Mouse (Mus musculus) kidney, embryonic 15.5 days (tissue): ENCODE measurements at regions not wholly inside any gene's neighbourhood (a gene's known extent, or its start where the extent isn't known, plus 50 kb on each side); places are given as distances from the start of the nearest gene placed in this dataset.

Experiments
- ATAC-seq: fragments of 200-750 bp; cut with Nextera tagmentation; replicated peaks from 2 replicates; pipeline ENCODE4 v1.8.0; 2017; ENCODE audit warnings: moderate TSS enrichment; ENCODE audit not compliant: low FRiP score
- H3K27ac ChIP-seq: fragments of 300-500 bp; sonication (generic); 2 replicates; pipeline ENCODE4 v1.5.1; 2015; ENCODE audit warnings: mild to moderate bottlenecking, inconsistent platforms
- H3K27me3 ChIP-seq: fragments of 300-500 bp; sonication (generic); 2 replicates; pipeline ENCODE4 v1.6.1; 2015; ENCODE audit warnings: inconsistent platforms
- H3K36me3 ChIP-seq: fragments of 300-500 bp; sonication (generic); 2 replicates; pipeline ENCODE4 v1.6.1; 2015; ENCODE audit warnings: inconsistent platforms
- H3K4me1 ChIP-seq: fragments of 300-500 bp; sonication (generic); 2 replicates; pipeline ENCODE4 v1.6.1; 2015; ENCODE audit warnings: inconsistent platforms
- H3K4me2 ChIP-seq: fragments of 300-500 bp; sonication (generic); 2 replicates; pipeline ENCODE4 v1.6.1; 2015; ENCODE audit warnings: moderate library complexity, mild to moderate bottlenecking, inconsistent platforms
- H3K4me3 ChIP-seq: fragments of 300-500 bp; sonication (generic); replicated peaks from 2 replicates; pipeline ENCODE4 v1.5.1; 2015; ENCODE audit warnings: mild to moderate bottlenecking, inconsistent platforms
- H3K9ac ChIP-seq: fragments of 300-500 bp; sonication (generic); 2 replicates; pipeline ENCODE4 v1.6.1; 2015; ENCODE audit warnings: mild to moderate bottlenecking, inconsistent platforms
- H3K9me3 ChIP-seq: fragments of 300-500 bp; sonication (generic); replicated peaks from 2 replicates; pipeline ENCODE4 v1.6.1; 2016; ENCODE audit warnings: inconsistent platforms
- WGBS: fragments of 180-500 bp; shearing (Covaris S2); methylation state at CpG from one replicate; pipeline ENCODE4 v1.1.7; 2015; ENCODE audit warnings: mixed read lengths; 5-methylcytosine and 5-hydroxymethylcytosine counted together

DNA sequence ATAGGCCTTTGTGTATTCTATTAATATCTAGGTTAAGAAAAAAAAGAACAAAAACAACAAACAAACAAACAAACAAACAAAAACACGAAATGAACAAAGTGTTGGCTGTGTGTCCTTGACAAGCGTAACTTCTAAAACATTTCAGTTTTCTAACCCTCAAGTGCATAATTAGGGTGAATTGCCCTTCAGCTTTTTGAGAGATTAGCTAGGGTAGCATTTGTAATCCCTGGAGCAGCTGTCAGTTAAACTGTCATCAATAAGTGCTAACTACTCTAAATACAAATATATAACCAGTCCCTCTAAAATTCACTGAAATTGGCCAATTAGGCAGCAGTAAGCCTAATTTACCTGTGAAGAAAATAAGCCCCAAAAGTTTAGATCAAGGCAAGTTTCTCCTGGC is 467.6 kb downstream of the Gabrg2 start:
- no peak for ATAC-seq
- H3K9ac ChIP-seq = no peak overlapping the region
- no peaks in the 10 kb centered on the region for H3K27me3 ChIP-seq
- no peaks in the 10 kb centered on the region for H3K9me3 ChIP-seq
- no peak overlapping the region for H3K27ac ChIP-seq
- no peaks in the 10 kb centered on the region for H3K36me3 ChIP-seq
- no peak overlapping the region for H3K4me2 ChIP-seq
- WGBS = 81% methylated on average over 2 of the region's 2 CpGs
- no peaks in the 10 kb centered on the region for H3K4me1 ChIP-seq
- H3K4me3 ChIP-seq = no peak overlapping the region

DNA sequence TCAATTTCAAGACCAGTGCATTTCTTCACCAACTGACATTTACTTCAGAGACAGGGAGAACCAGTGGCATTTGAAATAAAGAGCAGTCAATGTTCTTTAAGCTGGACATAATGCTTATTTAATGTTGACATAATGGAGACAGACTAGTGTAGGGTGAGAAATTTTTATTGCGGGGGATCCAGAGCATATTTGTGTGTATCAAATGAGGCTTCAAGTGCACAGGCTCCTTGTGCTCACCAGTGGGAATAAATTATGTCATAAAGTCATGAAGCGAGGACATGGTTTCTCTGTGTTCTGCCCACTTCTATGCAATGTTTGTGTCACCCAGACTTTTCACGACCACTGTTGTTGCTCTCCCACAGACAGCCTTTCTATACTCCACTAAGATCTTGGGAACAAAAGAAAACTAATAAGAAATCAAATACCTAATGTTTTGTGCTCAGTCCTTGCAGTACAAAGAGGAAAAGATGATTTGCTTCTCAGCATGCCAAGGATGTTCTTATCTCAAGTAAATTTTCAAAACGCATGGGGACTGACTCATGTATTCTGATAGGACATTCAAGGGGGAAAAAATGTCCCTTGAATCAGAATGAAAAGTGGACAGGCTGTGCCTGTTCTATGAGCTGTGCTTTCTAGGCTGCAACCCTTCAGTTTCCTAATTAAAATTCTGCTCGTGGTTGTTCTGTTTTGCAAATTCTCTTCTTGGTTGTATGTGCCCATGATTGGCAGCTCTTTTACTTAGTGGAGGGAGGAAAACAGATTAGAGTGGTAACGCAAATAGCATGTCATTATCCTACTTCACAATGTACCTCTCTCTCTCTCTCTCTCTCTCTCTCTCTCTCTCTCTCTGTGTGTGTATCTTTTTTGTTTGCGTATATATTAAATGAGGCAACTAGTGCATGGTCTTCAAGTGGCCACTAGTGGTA is 468.4 kb downstream of the Gabrg2 start:
- Histone ChIP-seq H3K4me2 (no peak overlapping the region), H3K4me1 (no peaks in the 10 kb centered on the region), H3K27ac (no peak overlapping the region), H3K27me3 (no peaks in the 10 kb centered on the region), H3K9me3 (no peaks in the 10 kb centered on the region), H3K9ac (no peak overlapping the region), H3K36me3 (no peaks in the 10 kb centered on the region), H3K4me3 (no peak overlapping the region)
- no peak for ATAC-seq
- 65% methylated on average over 7 of the region's 7 CpGs for WGBS

DNA sequence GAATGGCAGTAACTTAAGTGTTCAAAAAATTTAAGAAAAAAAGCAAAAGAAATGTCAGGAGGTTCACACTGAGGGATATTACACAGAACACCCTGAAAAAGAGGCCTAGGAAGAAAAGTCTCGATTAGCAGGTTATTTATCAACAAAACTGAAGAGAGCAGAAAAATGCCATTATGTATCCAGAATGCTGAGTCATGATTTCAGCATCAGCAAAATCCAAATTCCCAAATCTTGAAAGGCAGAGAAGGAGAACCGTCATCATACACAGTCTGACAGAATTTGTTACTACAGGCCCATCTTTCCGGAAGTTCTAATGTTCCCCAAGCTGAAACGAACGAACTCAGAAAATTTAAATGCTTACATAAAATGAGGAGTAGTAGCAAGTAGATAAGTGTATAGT is 475.7 kb downstream of the Gabrg2 start:
- no peak for ATAC-seq
- WGBS = 94% methylated on average over 5 of the region's 5 CpGs
- H3K36me3 ChIP-seq = no peaks in the 10 kb centered on the region

DNA sequence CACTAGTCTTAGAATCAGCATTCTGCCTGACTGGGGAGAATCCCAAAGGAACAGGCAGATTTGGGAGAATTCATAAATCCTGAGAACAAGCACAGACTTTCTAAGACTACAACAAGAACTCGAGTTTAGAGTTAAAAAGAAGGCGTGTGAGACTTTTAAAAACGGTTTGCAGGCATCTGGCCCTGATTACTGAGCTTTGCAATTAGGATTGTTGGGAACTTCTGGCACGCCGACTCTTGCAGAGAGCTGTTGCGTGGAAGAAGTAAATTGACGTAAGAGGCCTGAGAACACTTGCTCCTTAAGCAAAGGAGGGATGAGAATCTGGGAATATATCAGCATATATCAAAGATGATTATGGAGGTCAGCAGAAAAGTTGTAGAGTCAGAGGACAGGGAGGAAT is 507.4 kb downstream of the Gabrg2 start:
- ATAC-seq = no peak
- no peak overlapping the region for H3K4me2 ChIP-seq
- H3K27ac ChIP-seq = no peak overlapping the region
- H3K4me3 ChIP-seq = no peak overlapping the region
- WGBS = 74% methylated on average over 7 of the region's 7 CpGs
- no peak overlapping the region for H3K9ac ChIP-seq
- H3K4me1 ChIP-seq = no peaks in the 10 kb centered on the region
- no peaks in the 10 kb centered on the region for H3K27me3 ChIP-seq
- H3K9me3 ChIP-seq = no peaks in the 10 kb centered on the region
- H3K36me3 ChIP-seq = no peaks in the 10 kb centered on the region

More for the DNA sequence above, 475.7 kb downstream of the Gabrg2 start:
- no peak overlapping the region for H3K4me3 ChIP-seq
- H3K27me3 ChIP-seq = no peaks in the 10 kb centered on the region
- no peaks in the 10 kb centered on the region for H3K9me3 ChIP-seq
- no peak overlapping the region for H3K27ac ChIP-seq
- no peak overlapping the region for H3K9ac ChIP-seq
- H3K4me2 ChIP-seq = no peak overlapping the region
- H3K4me1 ChIP-seq = no peaks in the 10 kb centered on the region

DNA sequence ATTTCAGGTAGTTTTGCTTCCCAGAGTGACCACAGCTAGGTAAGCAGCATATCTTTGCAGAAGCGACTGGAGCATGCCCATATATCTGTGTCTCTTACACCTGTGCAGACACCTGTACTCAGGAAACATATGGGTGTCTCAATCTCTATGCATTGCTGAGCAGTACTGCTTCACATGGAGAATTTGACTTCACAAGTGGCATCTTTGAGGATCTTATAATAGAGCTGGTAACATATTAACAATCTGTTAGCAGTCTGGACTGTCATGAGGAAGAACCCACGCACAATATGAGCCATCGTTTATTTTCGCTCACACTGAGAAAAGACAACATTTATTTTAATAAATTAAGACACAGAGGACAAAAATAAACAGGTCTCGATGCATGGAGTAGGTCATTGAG is 508.7 kb downstream of the Gabrg2 start:
- Histone ChIP-seq H3K4me1 (no peaks in the 10 kb centered on the region), H3K9ac (no peak overlapping the region), H3K9me3 (no peaks in the 10 kb centered on the region), H3K4me3 (no peak overlapping the region), H3K36me3 (no peaks in the 10 kb centered on the region), H3K4me2 (no peak overlapping the region), H3K27ac (no peak overlapping the region), H3K27me3 (no peaks in the 10 kb centered on the region)
- 75% methylated on average over 5 of the region's 5 CpGs for WGBS
- ATAC-seq = no peak

DNA sequence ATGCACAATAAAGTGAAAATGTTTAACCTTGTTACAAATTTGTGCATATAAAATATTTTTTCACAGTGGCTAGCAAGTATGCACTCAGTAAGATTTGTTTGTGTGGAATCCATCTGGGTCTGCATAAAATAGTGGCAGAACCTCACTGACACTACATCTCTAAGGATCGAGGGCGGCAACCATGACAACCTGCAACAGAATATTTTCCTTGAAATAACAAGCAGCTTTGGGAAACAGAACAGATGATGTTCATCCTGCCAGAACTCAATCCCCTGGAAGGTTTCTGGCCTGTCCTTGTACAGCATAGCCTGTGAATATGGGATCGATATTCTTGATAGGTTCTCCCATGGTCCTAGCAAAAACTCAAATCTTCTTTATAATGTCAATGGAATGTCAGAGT is 509.4 kb downstream of the Gabrg2 start:
- ATAC-seq = no peak
- 87% methylated on average over 3 of the region's 3 CpGs for WGBS
- H3K4me3 ChIP-seq = no peak overlapping the region

DNA sequence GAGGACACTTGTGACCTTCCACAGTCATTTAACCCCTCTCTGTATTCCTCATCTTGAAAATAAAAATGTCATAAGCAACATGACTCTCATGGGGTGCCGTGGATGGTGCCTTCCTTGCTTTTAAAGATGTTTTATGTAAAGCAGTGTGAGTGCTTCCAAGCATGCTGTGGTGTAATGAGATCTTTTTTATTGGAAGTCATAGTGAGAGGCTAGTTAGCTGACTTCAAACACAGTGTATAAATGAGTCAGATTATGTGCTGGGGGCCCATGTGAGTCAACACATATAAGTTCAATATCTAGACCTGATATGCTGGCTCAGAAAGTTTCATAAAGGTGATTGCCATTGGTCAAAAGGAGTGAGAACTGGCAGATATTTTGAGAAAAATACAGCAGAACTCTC is 516.8 kb downstream of the Gabrg2 start:
- no peaks in the 10 kb centered on the region for H3K4me1 ChIP-seq
- H3K9ac ChIP-seq = no peak overlapping the region
- H3K4me2 ChIP-seq = no peak overlapping the region
- H3K4me3 ChIP-seq = no peak overlapping the region
- 29% methylated on average over 1 of the region's 1 CpGs for WGBS
- no peaks in the 10 kb centered on the region for H3K27me3 ChIP-seq
- no peaks in the 10 kb centered on the region for H3K9me3 ChIP-seq
- no peak for ATAC-seq
- H3K36me3 ChIP-seq = no peaks in the 10 kb centered on the region
- H3K27ac ChIP-seq = no peak overlapping the region

More for the DNA sequence above, 509.4 kb downstream of the Gabrg2 start:
- H3K4me1 ChIP-seq = no peaks in the 10 kb centered on the region
- no peak overlapping the region for H3K9ac ChIP-seq
- no peak overlapping the region for H3K4me2 ChIP-seq
- H3K36me3 ChIP-seq = no peaks in the 10 kb centered on the region
- H3K9me3 ChIP-seq = no peaks in the 10 kb centered on the region
- H3K27me3 ChIP-seq = no peaks in the 10 kb centered on the region
- H3K27ac ChIP-seq = no peak overlapping the region

DNA sequence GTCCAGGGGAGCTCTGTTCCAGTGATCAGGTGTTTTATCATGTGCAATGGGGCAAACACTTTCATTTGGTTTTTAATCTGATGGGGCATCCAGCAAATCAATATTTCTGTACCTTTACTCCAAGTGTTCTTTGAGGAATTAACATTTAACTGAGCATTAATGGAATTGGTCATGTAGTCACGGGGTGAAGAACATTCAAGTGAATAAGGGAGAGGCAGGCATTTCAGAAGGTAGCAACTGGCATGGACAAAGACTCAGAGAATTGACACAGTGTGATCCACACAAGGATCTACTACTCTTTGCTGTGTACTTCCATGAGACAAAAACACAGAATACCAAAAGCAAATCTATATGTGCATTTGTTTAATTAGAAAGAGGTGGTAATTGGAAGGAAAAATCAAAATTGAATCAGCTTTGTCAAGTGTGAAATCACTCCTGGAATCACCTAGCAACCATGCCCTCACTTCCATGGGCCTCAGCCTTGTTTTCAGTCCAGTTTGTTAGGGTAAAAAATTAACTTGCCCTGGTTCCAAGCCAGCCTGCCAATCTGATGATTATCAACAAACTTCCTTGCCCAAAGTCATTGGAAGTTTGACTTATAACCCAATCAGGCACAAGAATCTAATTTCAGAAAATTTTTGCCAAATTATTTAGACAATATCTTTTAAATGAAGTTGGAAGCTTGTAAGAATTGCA is 529.6 kb downstream of the Gabrg2 start:
- Histone ChIP-seq H3K9me3 (no peaks in the 10 kb centered on the region), H3K9ac (no peak overlapping the region), H3K27ac (peak overlapping the region; percentile 33), H3K4me3 (no peak overlapping the region), H3K4me1 (no peaks in the 10 kb centered on the region), H3K4me2 (no peak overlapping the region), H3K27me3 (no peaks in the 10 kb centered on the region), H3K36me3 (no peaks in the 10 kb centered on the region)
- peak; percentile 82 for ATAC-seq
- WGBS = 68% methylated on average over 1 of the region's 1 CpGs

DNA sequence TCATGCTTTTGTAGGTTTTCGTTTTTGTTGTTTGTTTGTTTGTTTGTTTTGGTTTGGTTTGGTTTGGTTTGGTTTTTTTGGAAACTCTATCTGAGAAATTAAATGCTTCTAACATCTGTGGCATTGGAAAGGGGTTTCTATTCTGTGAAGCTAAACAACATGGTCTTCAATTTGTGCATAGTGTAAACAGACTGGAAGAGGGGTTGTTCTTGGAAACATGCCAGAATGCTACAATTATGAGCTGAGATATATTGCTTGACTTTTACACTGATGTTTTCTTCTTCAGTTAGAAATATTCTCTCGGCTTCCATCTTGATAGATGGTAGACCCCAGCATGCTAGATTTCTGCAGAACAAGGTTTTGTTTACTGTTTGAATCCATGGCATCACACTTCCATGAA is 533.3 kb downstream of the Gabrg2 start:
- WGBS = 66% methylated on average over 2 of the region's 2 CpGs
- H3K4me1 ChIP-seq = no peaks in the 10 kb centered on the region
- H3K36me3 ChIP-seq = no peaks in the 10 kb centered on the region
- H3K9me3 ChIP-seq = no peaks in the 10 kb centered on the region
- no peak overlapping the region for H3K4me3 ChIP-seq
- H3K27me3 ChIP-seq = no peaks in the 10 kb centered on the region
- H3K4me2 ChIP-seq = no peak overlapping the region
- no peak overlapping the region for H3K27ac ChIP-seq
- no peak for ATAC-seq
- no peak overlapping the region for H3K9ac ChIP-seq

DNA sequence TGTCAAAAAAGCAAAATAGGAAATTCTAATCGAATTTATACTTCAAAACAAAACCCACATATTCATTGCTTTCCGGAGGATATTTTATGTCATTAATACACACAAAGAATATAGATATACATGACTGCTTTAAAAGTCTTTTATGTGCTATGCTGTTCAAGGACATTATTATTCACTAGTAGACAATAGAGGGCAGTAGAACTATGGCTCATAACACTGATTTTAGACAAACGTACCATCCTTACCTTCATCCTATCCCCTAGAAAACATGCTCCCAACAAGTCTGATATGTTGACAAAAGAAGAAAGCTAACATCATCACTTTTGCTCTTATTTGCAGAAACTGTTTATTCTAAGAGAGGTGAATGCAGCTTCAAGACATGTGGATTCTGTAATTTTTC is 566.8 kb downstream of the Gabrg2 start:
- Histone ChIP-seq H3K27ac (no peak overlapping the region), H3K4me3 (no peak overlapping the region), H3K27me3 (no peaks in the 10 kb centered on the region), H3K9ac (no peak overlapping the region), H3K36me3 (no peaks in the 10 kb centered on the region), H3K4me1 (no peaks in the 10 kb centered on the region), H3K4me2 (no peak overlapping the region), H3K9me3 (no peaks in the 10 kb centered on the region)
- WGBS = 67% methylated on average over 3 of the region's 3 CpGs
- ATAC-seq = no peak

DNA sequence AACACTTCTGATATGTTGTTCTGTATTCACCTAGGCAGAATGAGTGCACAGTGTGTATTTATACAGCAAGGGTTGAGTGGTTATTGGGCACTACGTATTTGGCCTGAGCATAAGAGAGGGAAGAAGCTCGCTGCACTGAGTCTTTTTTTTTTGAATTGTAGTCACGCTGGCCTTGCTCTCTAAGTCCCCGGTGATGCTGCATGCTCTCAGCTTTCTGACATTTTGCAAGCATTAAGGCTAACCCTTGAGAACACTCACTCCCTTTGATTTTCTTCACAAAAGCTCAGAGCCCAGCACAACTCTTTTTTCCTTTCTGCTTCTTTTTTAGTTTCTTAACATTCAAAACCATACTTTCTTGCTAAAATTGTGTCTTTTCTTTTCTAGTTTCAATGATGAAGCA is 575.1 kb downstream of the Gabrg2 start:
- Histone ChIP-seq H3K4me3 (no peak overlapping the region), H3K4me1 (no peaks in the 10 kb centered on the region), H3K4me2 (no peak overlapping the region), H3K9ac (no peak overlapping the region), H3K27me3 (no peaks in the 10 kb centered on the region), H3K27ac (no peak overlapping the region), H3K9me3 (no peaks in the 10 kb centered on the region), H3K36me3 (no peaks in the 10 kb centered on the region)
- ATAC-seq = no peak
- 53% methylated on average over 4 of the region's 4 CpGs for WGBS
